Mouse (Mus musculus) liver, adult 2 months (tissue): ENCODE measurements around the gene Treml4. TPM values are rescaled to one million over a fixed set of nuclear protein-coding genes. Genes with fewer than 3 reads are reported as not detected.

Experiments used
- DNase-seq: peaks from one replicate; pipeline ENCODE4 v3.0.0-alpha.2; 2011; ENCODE audit warnings: low read depth, low spot score; ENCODE audit errors: extremely low read depth
- H3K27ac ChIP-seq: fragments of 200-500 bp; replicated peaks from 2 replicates; pipeline ENCODE4 v1.5.1; 2012; ENCODE audit warnings: low read depth, mild to moderate bottlenecking, control low read depth, inconsistent platforms, low read length; ENCODE audit not compliant: insufficient read depth
- H3K27me3 ChIP-seq: fragments of 200-500 bp; 2 replicates; pipeline ENCODE4 v1.6.1; 2012; ENCODE audit warnings: mild to moderate bottlenecking, moderate library complexity, low read length, inconsistent platforms; ENCODE audit not compliant: control insufficient read depth, insufficient read depth
- H3K36me3 ChIP-seq: fragments of 200-500 bp; 2 replicates; pipeline ENCODE4 v1.6.1; 2012; ENCODE audit warnings: low read length, inconsistent platforms; ENCODE audit not compliant: control insufficient read depth, insufficient read depth
- H3K4me1 ChIP-seq: fragments of 200-500 bp; 2 replicates; pipeline ENCODE4 v1.6.1; 2011; ENCODE audit warnings: low read length; ENCODE audit not compliant: control insufficient read depth, insufficient read depth
- H3K4me3 ChIP-seq: fragments of 200-500 bp; 2 replicates; pipeline ENCODE4 v1.5.1; 2011; ENCODE audit warnings: low read depth, mild to moderate bottlenecking, control low read depth, low read length, moderate library complexity; ENCODE audit not compliant: insufficient read depth
- H3K79me2 ChIP-seq: fragments of 200-500 bp; 2 replicates; pipeline ENCODE4 v1.6.1; 2012; ENCODE audit warnings: inconsistent platforms, mild to moderate bottlenecking, low read length, moderate library complexity; ENCODE audit not compliant: control insufficient read depth, insufficient read depth
- H3K9ac ChIP-seq: fragments of 200-500 bp; 2 replicates; pipeline ENCODE4 v1.6.1; 2012; ENCODE audit warnings: low read depth, mild to moderate bottlenecking, control low read depth, inconsistent platforms, low read length
- CTCF ChIP-seq: fragments of 200-500 bp; IDR thresholded peaks from 2 replicates; pipeline ENCODE4 v1.5.1; 2011; ENCODE audit warnings: low read depth, low read length, control low read depth
- POLR2A ChIP-seq: fragments of 200-500 bp; IDR thresholded peaks from 2 replicates; pipeline ENCODE4 v1.6.1; 2011; ENCODE audit warnings: low read length, control low read depth; ENCODE audit not compliant: insufficient read depth; ENCODE audit errors: extremely low read depth
- WGBS: fragments of 180-500 bp; shearing (Covaris S2); methylation state at CpG from one replicate; pipeline ENCODE4 v1.1.7; 2018; 5-methylcytosine and 5-hydroxymethylcytosine counted together
- polyA plus RNA-seq: library from polyadenylated mRNA; depleted of rRNA; stranded (reverse); fragments of >200 nt; gene quantifications from 2 replicates; pipeline ENCODE4 v1.2.3, GENCODE M21; 2012
- total RNA-seq: library from RNA; depleted of rRNA; stranded (reverse); fragments of >200 nt; gene quantifications from 2 replicates; pipeline ENCODE4 v1.2.3, GENCODE M21; 2014

The Treml4 gene
- total and polyA plus RNA-seq, 2 experiments: 4.2 to 4.6 TPM

- no peaks in the 10 kb centered on the region for H3K4me1 ChIP-seq
- TF ChIP-seq CTCF (no peak), POLR2A (no peak)
- 65% methylated on average over 4 of the region's 4 CpGs for WGBS
- no peaks in the 10 kb centered on the region for H3K27me3 ChIP-seq
- DNase-seq: no peak
- H3K9ac ChIP-seq: no peak overlapping the region
- no peaks in the 10 kb centered on the region for H3K36me3 ChIP-seq
- no peak overlapping the region for H3K4me3 ChIP-seq
- no peaks in the 10 kb centered on the region for H3K79me2 ChIP-seq
- H3K27ac ChIP-seq: no peak overlapping the region
These were observed 28.2 kb upstream of the Treml4 start for GRCm38 (mm10) chr17:48235773-48236370.

- Histone ChIP-seq H3K79me2 (no peaks in the 10 kb centered on the region), H3K27ac (no peak overlapping the region), H3K27me3 (no peaks in the 10 kb centered on the region), H3K36me3 (no peaks in the 10 kb centered on the region), H3K4me1 (no peaks in the 10 kb centered on the region), H3K9ac (no peak overlapping the region), H3K4me3 (no peak overlapping the region)
- WGBS: 93% methylated on average over 8 of the region's 8 CpGs
- no peak for DNase-seq
- TF ChIP-seq CTCF: no peak
These were observed 26.5 kb upstream of the Treml4 start for GRCm38 (mm10) chr17:48237621-48238020.

- no peaks in the 10 kb centered on the region for H3K36me3 ChIP-seq
- H3K4me3 ChIP-seq: no peak within 1 kb of the TSS
- H3K79me2 ChIP-seq: no peaks in the 10 kb centered on the region
- DNase-seq: peak; percentile 13
- 81% methylated on average over 11 of the region's 11 CpGs for WGBS
- no peaks in the 10 kb centered on the region for H3K27me3 ChIP-seq
- H3K4me1 ChIP-seq: no peaks in the 10 kb centered on the region
- H3K9ac ChIP-seq: no peak within 1 kb of the TSS
- no peak for TF ChIP-seq CTCF
- no peak for TF ChIP-seq POLR2A
- H3K27ac ChIP-seq: no peak within 1 kb of the TSS
These were observed 16.7 kb upstream of the Treml4 start, which contains the start of gene Trem3 for GRCm38 (mm10) chr17:48247221-48247928. Trem3 (plus strand) TSS chr17:48247777.

GRCm38 (mm10) chr17:48249039-48249438 lies 15.1 kb upstream of the Treml4 start:
- Histone ChIP-seq H3K27ac (no peak overlapping the region), H3K79me2 (no peaks in the 10 kb centered on the region), H3K4me3 (no peak overlapping the region), H3K36me3 (no peaks in the 10 kb centered on the region), H3K4me1 (no peaks in the 10 kb centered on the region), H3K27me3 (no peaks in the 10 kb centered on the region), H3K9ac (no peak overlapping the region)
- no peak for DNase-seq
- TF ChIP-seq POLR2A: no peak
- TF ChIP-seq CTCF: no peak

- Histone ChIP-seq H3K27me3 (no peaks in the 10 kb centered on the region), H3K9ac (no peak overlapping the region), H3K4me3 (no peak overlapping the region), H3K27ac (no peak overlapping the region), H3K79me2 (no peaks in the 10 kb centered on the region), H3K4me1 (no peaks in the 10 kb centered on the region), H3K36me3 (no peaks in the 10 kb centered on the region)
- WGBS: 70% methylated on average over 11 of the region's 11 CpGs
- DNase-seq: no peak
- TF ChIP-seq CTCF: no peak
- no peak for TF ChIP-seq POLR2A
These were observed 14.6 kb upstream of the Treml4 start for GRCm38 (mm10) chr17:48249501-48249900.

GRCm38 (mm10) chr17:48250631-48251030 lies 13.5 kb upstream of the Treml4 start:
- Histone ChIP-seq H3K27ac (no peak overlapping the region), H3K4me1 (no peaks in the 10 kb centered on the region), H3K4me3 (no peak overlapping the region), H3K79me2 (no peaks in the 10 kb centered on the region), H3K9ac (no peak overlapping the region), H3K36me3 (no peaks in the 10 kb centered on the region), H3K27me3 (no peaks in the 10 kb centered on the region)
- TF ChIP-seq POLR2A (no peak), CTCF (no peak)
- 89% methylated on average over 7 of the region's 7 CpGs for WGBS
- no peak for DNase-seq
